Mouse (Mus musculus): ENCODE measurements around the gene Rps25. TPM values are rescaled to one million over a fixed set of nuclear protein-coding genes. Genes with fewer than 3 reads are reported as not detected.
"Not testable (repeated sequence)": the region's sequence is repeated elsewhere in the genome, so short reads cannot be mapped to it uniquely, and the experiment has no call there.

Rps25 gene
- polyA plus RNA-seq, 1 experiment, result 1,790 TPM

GRCm38 (mm10) chr9:44420280-44420898 is 13.4 kb downstream of the Rps25 start:
- H3K27ac ChIP-seq (ENCODE audit: control insufficient read depth, insufficient read depth, low read depth, low read length, poor library complexity), result no peak overlapping the region
- 30% methylated on average over 5 of the region's 5 CpGs for WGBS
- TF ChIP-seq POLR2A (IDR thresholded peaks at IDR 0.05; ENCODE audit: borderline replicate concordance, control insufficient read depth, low read depth, low read length), result no peak
- TF ChIP-seq CTCF (IDR thresholded peaks at IDR 0.05; ENCODE audit: control insufficient read depth, insufficient read depth, low read length), result no peak
- H3K4me3 ChIP-seq (replicated peaks; ENCODE audit: control insufficient read depth, low read depth, low read length), result no peak overlapping the region
- H3K4me1 ChIP-seq (ENCODE audit: control insufficient read depth, insufficient read depth, low read length), result peaks cover 2% of the 10 kb centered on the region

GRCm38 (mm10) chr9:44423576-44423975 is 16.6 kb downstream of the Rps25 start:
- no peak overlapping the region for H3K27ac ChIP-seq (ENCODE audit: control insufficient read depth, insufficient read depth, low read depth, low read length, poor library complexity)
- TF ChIP-seq POLR2A (IDR thresholded peaks at IDR 0.05; ENCODE audit: borderline replicate concordance, control insufficient read depth, low read depth, low read length), result no peak
- no peak for TF ChIP-seq CTCF (IDR thresholded peaks at IDR 0.05; ENCODE audit: control insufficient read depth, insufficient read depth, low read length)
- no peaks in the 10 kb centered on the region; the same call in 1 of the 2 replicates for H3K4me1 ChIP-seq (ENCODE audit: control insufficient read depth, insufficient read depth, low read length)
- H3K4me3 ChIP-seq (replicated peaks; ENCODE audit: control insufficient read depth, low read depth, low read length), result no peak overlapping the region
- 67% methylated on average over 4 of the region's 4 CpGs for WGBS

- Histone ChIP-seq H3K4me3 (replicated peaks; ENCODE audit: control insufficient read depth, low read depth, low read length) (no peak overlapping the region), H3K4me1 (ENCODE audit: control insufficient read depth, insufficient read depth, low read length) (peaks cover 2% of the 10 kb centered on the region; the same call in 1 of the 2 replicates), H3K27ac (ENCODE audit: control insufficient read depth, insufficient read depth, low read depth, low read length, poor library complexity) (no peak overlapping the region)
- WGBS, result 34% methylated on average over 5 of the region's 5 CpGs
- TF ChIP-seq POLR2A (IDR thresholded peaks at IDR 0.05; ENCODE audit: borderline replicate concordance, control insufficient read depth, low read depth, low read length) (no peak), CTCF (IDR thresholded peaks at IDR 0.05; ENCODE audit: control insufficient read depth, insufficient read depth, low read length) (no peak)
Observed at GRCm38 (mm10) chr9:44432577-44433185, 25.7 kb downstream of the Rps25 start.

GRCm38 (mm10) chr9:44435747-44436146 is 28.8 kb downstream of the Rps25 start:
- H3K4me1 ChIP-seq (ENCODE audit: control insufficient read depth, insufficient read depth, low read length), result peaks cover 2% of the 10 kb centered on the region; the same call in 1 of the 2 replicates
- peak overlapping the region; percentile 5 for H3K27ac ChIP-seq (ENCODE audit: control insufficient read depth, insufficient read depth, low read depth, low read length, poor library complexity)
- H3K4me3 ChIP-seq (replicated peaks; ENCODE audit: control insufficient read depth, low read depth, low read length), result peak overlapping the region; percentile 16
- TF ChIP-seq CTCF (IDR thresholded peaks at IDR 0.05; ENCODE audit: control insufficient read depth, insufficient read depth, low read length) (no peak), POLR2A (IDR thresholded peaks at IDR 0.05; ENCODE audit: borderline replicate concordance, control insufficient read depth, low read depth, low read length) (no peak)
- WGBS, result 2% methylated on average over 6 of the region's 6 CpGs

- H3K27ac ChIP-seq (ENCODE audit: control insufficient read depth, insufficient read depth, low read depth, low read length, poor library complexity), result no peak within 1 kb of the TSS
- no peak for TF ChIP-seq CTCF (IDR thresholded peaks at IDR 0.05; ENCODE audit: control insufficient read depth, insufficient read depth, low read length)
- TF ChIP-seq POLR2A (IDR thresholded peaks at IDR 0.05; ENCODE audit: borderline replicate concordance, control insufficient read depth, low read depth, low read length), result no peak
- 84% methylated on average over 19 of the region's 19 CpGs for WGBS
- H3K4me3 ChIP-seq (replicated peaks; ENCODE audit: control insufficient read depth, low read depth, low read length), result no peak within 1 kb of the TSS
- H3K4me1 ChIP-seq (ENCODE audit: control insufficient read depth, insufficient read depth, low read length), result no peaks in the 10 kb centered on the region
Observed at GRCm38 (mm10) chr9:44440961-44441360, 34.0 kb downstream of the Rps25 start, which contains the start of gene Foxr1. TSS of gene Foxr1 (minus strand) at chr9:44441136.

- 67% methylated on average over 7 of the region's 7 CpGs for WGBS
- H3K4me3 ChIP-seq (replicated peaks; ENCODE audit: control insufficient read depth, low read depth, low read length); H3K4me1 ChIP-seq (ENCODE audit: control insufficient read depth, insufficient read depth, low read length); H3K27ac ChIP-seq (ENCODE audit: control insufficient read depth, insufficient read depth, low read depth, low read length, poor library complexity): not testable (repeated sequence)
Observed at GRCm38 (mm10) chr9:44444402-44445025, 37.6 kb downstream of the Rps25 start.

GRCm38 (mm10) chr9:44450387-44450786 is 43.4 kb downstream of the Rps25 start:
- no peak for TF ChIP-seq CTCF (IDR thresholded peaks at IDR 0.05; ENCODE audit: control insufficient read depth, insufficient read depth, low read length)
- TF ChIP-seq POLR2A (IDR thresholded peaks at IDR 0.05; ENCODE audit: borderline replicate concordance, control insufficient read depth, low read depth, low read length), result no peak
- Histone ChIP-seq H3K4me3 (replicated peaks; ENCODE audit: control insufficient read depth, low read depth, low read length) (no peak overlapping the region), H3K4me1 (ENCODE audit: control insufficient read depth, insufficient read depth, low read length) (no peaks in the 10 kb centered on the region; the same call in 1 of the 2 replicates), H3K27ac (ENCODE audit: control insufficient read depth, insufficient read depth, low read depth, low read length, poor library complexity) (no peak overlapping the region)

GRCm38 (mm10) chr9:44454132-44454890 is 47.4 kb downstream of the Rps25 start:
- no peaks in the 10 kb centered on the region; the same call in 1 of the 2 replicates for H3K4me1 ChIP-seq (ENCODE audit: control insufficient read depth, insufficient read depth, low read length)
- WGBS, result 24% methylated on average over 14 of the region's 14 CpGs
- peak; percentile 99 for TF ChIP-seq CTCF (IDR thresholded peaks at IDR 0.05; ENCODE audit: control insufficient read depth, insufficient read depth, low read length)
- no peak for TF ChIP-seq POLR2A (IDR thresholded peaks at IDR 0.05; ENCODE audit: borderline replicate concordance, control insufficient read depth, low read depth, low read length)
- H3K4me3 ChIP-seq (replicated peaks; ENCODE audit: control insufficient read depth, low read depth, low read length), result no peak overlapping the region
- no peak overlapping the region for H3K27ac ChIP-seq (ENCODE audit: control insufficient read depth, insufficient read depth, low read depth, low read length, poor library complexity)

Measured in bone marrow, adult 2 months (tissue).